Mouse (Mus musculus) splenic B cell, adult 2 months (primary cell): ENCODE measurements at regions not wholly inside any gene's neighbourhood (a gene's known extent, or its start where the extent isn't known, plus 50 kb on each side); places are given as distances from the start of the nearest gene placed in this dataset.

Experiments
- DNase-seq: peaks from one replicate; pipeline ENCODE4 v3.0.0-alpha.2; 2011; ENCODE audit warnings: low read depth, low spot score
- H3K27me3 ChIP-seq: 2 replicates; pipeline ENCODE4 v1.6.1; 2012; ENCODE audit warnings: mild to moderate bottlenecking, low read length, moderate library complexity, mixed read lengths; ENCODE audit not compliant: control insufficient read depth, poor library complexity, insufficient read depth, severe bottlenecking
- H3K36me3 ChIP-seq: 2 replicates; pipeline ENCODE4 v1.6.1; 2012; ENCODE audit warnings: mild to moderate bottlenecking, low read length, moderate library complexity, mixed read lengths; ENCODE audit not compliant: control insufficient read depth, poor library complexity, insufficient read depth, severe bottlenecking

DNA sequence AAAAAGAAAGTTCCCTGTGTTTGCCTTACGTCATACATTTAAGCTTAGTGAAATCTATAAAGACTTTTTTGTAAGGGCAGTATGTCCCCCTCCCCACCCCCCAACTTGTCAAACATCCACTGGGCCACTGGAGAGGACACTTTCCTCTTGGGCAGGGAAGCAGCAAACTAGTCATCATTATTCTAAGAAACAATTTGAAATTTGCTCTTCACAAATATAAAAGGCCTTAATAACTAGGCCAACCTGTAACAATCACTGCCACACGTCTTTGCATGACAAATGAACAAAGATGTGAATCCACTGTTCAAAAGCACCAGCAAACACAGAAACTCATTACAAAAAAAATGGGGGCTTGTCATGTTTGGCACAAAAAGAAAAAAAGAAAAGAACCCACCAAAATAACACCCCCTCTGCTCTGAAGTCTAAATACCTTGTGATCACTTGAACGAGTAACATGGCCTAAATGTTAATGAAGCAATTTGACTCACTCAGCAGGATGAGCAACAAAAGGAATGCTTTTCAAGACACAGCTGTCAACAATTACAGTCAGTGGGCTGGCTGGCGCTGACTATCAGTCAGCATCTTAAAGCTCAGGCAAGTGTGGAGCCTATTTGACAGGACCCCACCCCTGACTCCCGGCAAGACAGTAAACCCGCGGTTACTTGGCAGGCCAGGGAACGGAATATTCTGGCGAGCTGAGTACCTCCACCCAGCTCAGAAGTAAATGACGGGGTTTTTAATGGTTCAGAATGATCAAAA, 278.7 kb upstream of the Tsc22d2 start:
- Histone ChIP-seq H3K36me3 (no peaks in the 10 kb centered on the region), H3K27me3 (no peaks in the 10 kb centered on the region)
- DNase-seq = no peak

DNA sequence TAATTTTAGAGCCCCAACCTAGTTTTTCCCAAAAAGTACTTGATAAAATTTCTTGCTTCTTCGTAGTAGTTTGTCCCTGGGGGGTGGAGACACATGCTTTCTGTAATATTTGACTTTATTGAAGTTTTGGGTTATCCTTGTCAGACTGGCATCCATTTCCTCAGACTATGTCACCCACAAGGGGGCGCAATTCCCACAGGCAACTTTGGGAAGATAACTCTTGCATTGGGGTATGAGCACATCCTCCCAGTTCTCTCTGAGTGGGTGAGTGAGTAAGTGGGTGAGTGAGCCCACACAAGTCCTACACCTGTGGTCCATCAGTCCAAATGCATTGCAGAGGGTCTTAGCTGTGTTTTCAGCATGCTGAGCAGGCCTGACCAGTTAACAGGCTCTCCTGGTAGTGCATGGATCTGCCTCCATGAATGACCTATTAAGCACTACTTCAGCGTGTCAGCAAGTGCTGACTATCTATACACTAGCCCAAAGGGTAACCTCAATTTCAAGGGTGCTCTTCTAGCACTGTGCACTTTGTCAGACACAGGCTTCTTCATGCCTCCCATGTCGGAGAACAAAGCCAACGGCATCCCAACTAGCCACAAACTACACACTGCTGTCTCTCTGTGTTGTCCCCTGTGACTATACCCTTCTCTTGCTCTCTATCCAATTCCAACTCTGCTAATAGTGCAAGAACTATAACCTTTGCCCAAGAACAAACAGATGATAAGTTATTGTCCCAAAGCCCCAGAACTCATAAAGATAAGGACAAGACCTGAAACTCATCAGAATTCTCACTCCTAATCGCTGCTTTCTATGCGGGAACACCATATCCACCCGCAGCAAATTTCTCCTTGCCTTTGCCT, 275.6 kb upstream of the Tsc22d2 start:
- Histone ChIP-seq H3K27me3 (no peaks in the 10 kb centered on the region), H3K36me3 (no peaks in the 10 kb centered on the region)
- DNase-seq = peak; percentile 39

DNA sequence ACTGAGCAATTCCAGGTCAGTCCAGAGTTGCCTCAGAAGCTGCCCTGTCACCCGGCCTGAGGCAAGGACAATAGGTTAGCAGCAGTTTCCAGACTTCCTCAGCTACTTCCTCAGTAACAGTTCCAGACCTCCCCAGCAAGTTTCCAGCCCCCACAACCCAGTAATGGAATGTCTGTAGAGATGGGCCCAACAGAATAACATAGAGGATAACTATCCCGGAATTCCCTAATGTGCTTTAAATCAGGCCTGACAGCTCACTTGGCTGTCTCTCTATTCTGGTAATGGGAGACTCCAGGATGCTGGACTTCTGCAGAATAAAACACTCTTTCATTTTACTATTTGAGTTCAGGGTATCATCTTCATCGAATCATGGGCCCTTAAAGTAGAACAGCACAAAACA, 268.4 kb upstream of the Tsc22d2 start:
- DNase-seq = no peak
- Histone ChIP-seq H3K36me3 (no peaks in the 10 kb centered on the region), H3K27me3 (no peaks in the 10 kb centered on the region)

DNA sequence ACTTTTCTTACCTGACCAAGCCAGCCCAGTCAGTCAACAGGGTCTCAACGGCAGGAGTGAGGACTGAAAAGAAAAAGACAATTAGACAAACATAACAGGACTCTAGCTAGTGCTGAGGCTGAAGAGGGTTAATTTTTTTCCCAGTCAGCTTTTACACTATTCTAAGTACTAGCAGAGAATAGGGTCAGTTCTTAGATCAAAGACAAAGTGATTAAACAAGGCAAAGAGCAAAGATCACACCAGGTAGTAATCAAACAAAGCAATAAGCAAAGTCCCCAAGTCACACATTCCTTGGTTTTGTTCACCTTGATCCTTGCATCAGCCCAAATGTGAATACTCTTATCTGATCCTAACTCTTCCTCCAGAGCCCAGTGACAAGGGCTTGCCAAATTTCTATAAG, 267.8 kb upstream of the Tsc22d2 start:
- DNase-seq = no peak
- Histone ChIP-seq H3K36me3 (no peaks in the 10 kb centered on the region), H3K27me3 (no peaks in the 10 kb centered on the region)

DNA sequence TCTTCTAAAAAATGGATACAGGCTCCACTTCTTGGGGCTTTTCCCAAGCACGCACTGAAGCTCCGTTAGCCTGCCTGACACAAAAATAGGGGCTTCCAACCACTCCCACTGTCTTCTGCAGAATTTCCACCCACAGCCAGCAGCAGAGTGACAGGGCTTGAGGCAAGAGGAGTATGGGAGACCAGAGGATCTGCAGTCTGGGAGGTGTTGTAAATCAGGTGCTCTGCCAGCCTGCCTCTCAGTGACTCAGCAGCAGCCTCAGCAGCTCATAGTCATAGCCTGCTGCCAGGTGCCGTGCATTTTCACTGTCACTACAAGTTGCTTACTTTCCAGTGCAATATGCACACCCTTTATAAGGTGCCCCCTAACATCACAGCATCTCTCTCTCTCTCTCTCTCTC, 261.4 kb upstream of the Tsc22d2 start:
- H3K27me3 ChIP-seq = no peaks in the 10 kb centered on the region
- no peak for DNase-seq

DNA sequence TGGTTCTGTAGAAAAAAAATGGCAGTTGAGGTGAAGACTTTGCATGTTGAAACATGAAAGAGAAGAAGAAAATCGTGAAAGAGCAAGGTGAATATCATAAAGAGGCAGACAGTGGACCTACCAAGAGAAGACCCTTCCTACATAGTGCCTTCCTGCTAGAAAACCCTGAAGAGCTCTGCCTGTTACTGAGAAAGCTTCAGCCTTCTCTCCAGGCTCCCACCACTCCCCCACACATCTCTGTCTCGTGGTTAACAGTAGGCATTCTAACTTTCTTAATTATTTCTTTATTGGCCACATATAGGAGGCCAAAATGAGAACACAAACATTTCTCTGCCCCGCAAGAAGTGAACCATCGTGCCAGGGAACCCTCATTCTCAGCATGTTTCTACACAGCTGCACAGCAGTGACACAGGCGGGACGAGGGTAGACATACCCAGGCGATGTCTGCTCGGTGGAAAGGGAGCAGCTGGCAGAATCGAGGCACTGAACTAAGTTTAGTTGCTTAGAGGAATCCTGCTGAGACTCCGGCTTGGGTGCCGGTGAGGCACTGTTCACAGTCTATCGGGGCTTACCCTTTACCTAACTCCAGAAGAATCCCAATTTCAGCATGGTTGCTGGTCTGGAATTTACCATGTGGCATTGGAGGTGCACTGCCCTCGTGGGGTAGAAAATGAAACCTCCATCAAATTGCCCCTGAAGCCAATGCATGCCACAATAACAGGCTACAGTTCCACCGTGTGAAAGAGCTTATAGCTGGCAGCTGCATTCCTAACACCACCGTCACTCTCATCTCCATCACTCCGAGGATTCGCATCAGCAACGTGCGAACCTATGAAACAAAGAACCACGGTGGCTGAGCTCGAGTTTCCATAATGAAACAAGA, 260.4 kb upstream of the Tsc22d2 start:
- no peak for DNase-seq
- no peaks in the 10 kb centered on the region for H3K27me3 ChIP-seq
- no peaks in the 10 kb centered on the region for H3K36me3 ChIP-seq

More for the DNA sequence above, 261.4 kb upstream of the Tsc22d2 start:
- H3K36me3 ChIP-seq = no peaks in the 10 kb centered on the region

DNA sequence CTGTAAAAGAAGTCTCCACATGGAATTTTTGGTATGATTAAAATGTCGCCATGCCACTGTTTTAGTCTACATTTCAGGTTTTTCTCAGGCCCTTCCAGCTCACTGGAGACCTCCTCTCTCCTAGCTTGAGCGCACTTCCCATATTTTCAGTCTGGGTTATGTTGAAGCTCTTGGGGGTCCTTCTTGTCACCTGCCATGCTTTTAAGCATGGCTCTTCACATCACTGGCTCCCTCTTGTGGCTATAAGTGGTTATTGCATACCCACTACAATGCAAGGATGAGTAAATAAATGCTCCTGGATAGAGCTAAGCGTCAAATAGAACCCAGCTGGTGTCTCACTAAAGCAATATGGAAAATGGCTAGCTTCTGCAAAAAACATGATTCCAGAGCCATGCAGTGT, 255.1 kb upstream of the Tsc22d2 start:
- Histone ChIP-seq H3K36me3 (no peaks in the 10 kb centered on the region), H3K27me3 (no peaks in the 10 kb centered on the region)
- peak; percentile 47 for DNase-seq

DNA sequence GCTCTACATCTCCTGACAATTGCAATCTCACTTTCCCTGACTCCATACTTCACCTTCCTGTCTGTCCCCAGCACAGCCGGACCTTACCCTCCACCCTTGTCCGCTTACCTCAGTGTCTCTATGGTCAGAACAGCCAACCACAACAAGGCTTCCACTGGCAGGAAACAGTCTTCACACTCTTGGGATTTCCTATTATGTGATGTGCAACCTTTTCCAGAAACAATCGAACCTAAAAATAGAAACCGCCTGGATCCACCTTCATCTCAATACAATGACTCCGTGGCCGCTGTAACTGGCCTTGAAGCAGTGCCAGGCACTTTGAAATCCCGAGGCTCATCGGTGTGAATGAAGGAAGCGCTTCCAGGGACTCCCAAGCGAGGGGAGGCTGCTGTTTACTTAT, 252.3 kb upstream of the Tsc22d2 start:
- DNase-seq = no peak

DNA sequence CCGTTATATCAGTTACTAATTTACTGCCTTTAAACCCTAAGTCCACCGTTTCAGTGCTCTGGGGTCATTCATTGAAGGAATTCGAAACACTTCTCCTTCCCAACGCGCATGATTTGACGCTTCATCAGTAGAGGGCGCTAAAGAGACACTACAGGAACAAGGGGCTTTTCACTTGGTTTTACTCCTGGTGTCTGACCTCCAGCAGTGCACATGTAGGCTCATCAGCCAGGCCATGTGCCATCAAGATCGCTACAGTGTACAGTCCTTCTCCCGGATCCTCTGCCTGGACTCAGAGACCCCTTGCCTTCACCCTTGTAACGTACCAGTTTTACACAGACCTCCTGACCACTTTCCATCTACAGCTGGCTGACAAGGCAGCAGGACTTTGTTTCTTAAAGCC, 250.7 kb upstream of the Tsc22d2 start:
- DNase-seq = peak; percentile 56
- Histone ChIP-seq H3K27me3 (no peaks in the 10 kb centered on the region; the same call in 1 of the 2 replicates), H3K36me3 (no peaks in the 10 kb centered on the region)

More for the DNA sequence above, 252.3 kb upstream of the Tsc22d2 start:
- Histone ChIP-seq H3K36me3 (no peaks in the 10 kb centered on the region), H3K27me3 (no peaks in the 10 kb centered on the region; the same call in 1 of the 2 replicates)

DNA sequence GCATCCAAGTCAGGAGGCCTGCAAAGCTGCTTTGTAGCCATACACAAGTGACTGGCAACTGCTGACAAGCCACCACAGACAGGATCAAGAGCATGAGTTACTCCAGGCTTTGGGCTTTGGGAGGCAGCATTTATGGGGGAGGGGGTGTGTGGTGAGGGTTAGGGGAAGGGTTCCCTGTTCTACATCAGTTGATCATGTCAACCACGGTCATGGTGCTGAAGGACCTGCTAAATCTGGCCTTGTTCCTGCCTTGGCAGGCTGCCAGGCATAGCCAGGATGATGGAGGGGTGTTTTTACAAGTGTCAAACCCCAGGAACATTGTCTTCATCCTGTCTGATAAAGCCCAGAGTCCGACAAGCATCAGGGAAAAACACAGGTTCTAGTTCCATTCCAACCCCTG, 247.9 kb upstream of the Tsc22d2 start:
- no peak for DNase-seq
- Histone ChIP-seq H3K27me3 (no peaks in the 10 kb centered on the region; the same call in 1 of the 2 replicates), H3K36me3 (no peaks in the 10 kb centered on the region)

DNA sequence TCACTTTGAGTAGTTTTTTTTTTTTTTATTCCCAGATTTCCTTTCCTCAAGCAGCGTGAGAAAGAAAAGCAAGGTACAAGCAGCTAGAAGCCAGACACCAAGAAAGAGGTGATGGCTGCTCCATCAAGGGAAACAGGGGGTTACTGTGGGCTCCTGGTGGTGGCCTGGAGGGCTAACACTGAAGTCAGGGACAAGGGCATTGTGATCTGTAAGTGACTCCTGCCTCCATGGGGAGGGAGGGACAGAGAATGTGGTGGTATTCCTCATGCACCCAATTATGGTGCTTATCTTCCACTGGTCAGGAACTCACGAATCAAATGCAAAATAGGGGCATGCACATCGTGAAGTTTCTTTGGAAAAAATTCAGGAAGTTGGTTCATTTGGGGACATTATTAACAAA, 247.4 kb upstream of the Tsc22d2 start:
- no peak for DNase-seq
- Histone ChIP-seq H3K27me3 (no peaks in the 10 kb centered on the region; the same call in 1 of the 2 replicates), H3K36me3 (no peaks in the 10 kb centered on the region)

DNA sequence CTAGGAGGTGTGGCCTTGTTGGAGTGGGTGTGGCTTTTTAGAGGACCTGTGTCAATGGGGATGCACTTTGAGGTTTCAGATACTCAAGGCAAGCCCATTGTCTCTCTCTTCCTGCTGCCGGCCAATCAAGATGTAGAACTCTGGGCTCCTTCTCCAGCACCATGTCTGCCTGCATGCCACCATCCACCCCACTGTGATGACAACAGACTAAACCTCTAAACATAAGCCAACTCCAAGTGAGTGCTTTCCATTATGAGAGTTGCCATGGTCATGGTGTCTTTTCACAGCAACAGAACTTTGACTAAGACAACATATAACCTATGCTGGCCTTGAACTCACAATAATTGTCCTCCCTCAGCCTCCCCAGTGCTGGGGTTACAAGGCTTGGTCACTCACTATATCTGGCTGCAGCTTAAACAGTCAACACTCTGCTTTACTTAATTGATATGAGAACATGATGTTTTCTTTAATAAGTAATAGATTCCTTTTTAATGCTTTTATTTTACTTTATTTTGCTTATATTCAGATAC, 246.7 kb upstream of the Tsc22d2 start:
- DNase-seq = no peak
- no peaks in the 10 kb centered on the region for H3K36me3 ChIP-seq
- no peaks in the 10 kb centered on the region; the same call in 1 of the 2 replicates for H3K27me3 ChIP-seq

DNA sequence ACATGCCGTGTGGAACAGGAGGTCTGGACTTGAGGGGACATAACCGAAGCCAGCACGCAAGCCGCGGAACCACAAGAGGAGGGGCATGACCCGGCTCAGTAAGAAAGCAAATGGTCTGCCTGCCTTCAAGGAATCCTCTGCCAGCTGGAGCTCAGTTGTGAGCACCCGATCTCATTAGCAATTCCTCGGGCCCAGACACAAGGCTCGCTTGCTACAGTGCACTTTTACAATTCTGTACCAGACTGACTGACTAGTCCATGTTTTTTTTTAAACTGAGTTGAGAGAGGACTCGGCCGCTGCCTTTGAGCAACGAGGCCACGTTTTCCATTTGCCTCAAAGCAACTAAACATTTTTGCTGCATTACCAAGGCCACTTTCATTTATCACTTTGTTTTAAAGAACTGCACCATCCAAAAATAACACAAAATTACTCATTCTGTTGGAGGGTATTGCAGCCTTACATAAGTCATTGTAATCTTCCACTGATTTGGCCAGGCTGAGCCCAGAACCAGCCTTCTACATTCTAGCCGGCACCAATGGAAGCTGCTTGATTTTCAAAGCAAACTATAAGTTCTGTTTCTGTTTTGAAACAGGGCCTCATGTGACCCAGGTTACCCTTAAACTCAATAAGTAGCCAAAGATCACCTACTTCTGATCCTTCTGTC, 245.9 kb upstream of the Tsc22d2 start:
- no peaks in the 10 kb centered on the region for H3K36me3 ChIP-seq
- H3K27me3 ChIP-seq = no peaks in the 10 kb centered on the region; the same call in 1 of the 2 replicates
- no peak for DNase-seq

DNA sequence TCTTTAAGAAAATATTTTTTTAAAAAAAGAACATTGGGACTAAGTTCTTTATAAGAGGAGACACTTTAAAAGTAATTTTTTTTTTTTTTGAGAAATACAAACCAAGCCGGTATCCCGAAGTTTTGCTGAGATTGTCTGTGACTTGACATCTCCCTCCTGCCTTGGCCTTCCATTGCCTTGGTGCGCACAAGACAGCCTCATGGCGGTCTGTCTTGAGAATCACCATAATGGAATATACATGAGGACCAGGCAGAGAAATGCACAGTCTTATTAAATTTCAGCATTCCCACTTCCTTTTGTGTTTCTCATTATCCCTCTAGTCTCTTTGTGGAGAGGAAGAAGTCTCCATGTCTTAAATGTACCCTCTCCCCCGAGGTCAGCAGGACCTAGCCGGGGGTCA, 244.7 kb upstream of the Tsc22d2 start:
- Histone ChIP-seq H3K27me3 (no peaks in the 10 kb centered on the region; the same call in 1 of the 2 replicates), H3K36me3 (no peaks in the 10 kb centered on the region)
- DNase-seq = no peak
